Mouse (Mus musculus): ENCODE data around the gene Cryz.

The Cryz gene

DNA sequence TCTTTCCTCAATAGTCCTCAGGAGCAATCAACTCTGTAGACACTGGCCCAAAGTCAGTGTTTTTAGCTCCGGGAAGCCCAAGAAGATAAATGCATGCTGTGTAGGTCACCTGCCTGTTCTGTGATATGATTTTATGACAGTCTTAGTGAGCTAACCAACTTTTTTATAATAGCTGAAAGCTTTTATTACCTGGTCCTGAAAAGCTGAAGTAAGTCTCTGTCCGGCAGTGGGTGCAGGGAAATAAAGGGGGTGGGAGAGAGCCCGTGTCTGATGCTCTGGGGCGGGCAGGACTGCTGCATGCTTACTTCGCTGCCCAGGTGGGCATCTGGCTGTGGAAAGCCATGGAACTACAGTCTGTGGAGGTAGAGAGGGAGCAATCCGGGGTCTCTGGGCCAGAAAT, 74.1 kb downstream of the Cryz start:
- no peak for DNase-seq (ENCODE audit: low read depth, low spot score)

DNA sequence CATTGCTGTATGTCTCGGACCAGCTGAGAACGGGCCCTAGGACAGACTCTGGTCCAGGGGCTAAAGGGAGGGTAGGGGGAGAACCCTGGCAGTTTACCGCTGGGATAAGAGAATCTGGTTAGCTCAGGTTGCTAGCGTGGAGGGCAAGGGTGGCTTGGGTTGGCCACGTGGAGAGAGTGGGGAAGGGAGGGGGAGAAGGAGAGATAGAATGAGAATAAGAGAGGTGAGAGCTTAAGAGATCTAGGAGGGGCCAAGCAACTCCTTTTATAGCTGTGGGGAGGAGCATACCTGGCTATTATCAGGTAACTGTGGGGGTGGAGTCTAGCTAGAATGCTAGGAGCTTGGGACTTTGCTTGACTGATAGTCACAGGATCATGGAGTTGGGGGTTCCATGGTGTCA, 74.5 kb downstream of the Cryz start:
- DNase-seq (ENCODE audit: low read depth, low spot score) = no peak
